Mouse (Mus musculus) erythroblast, embryonic 14.5 days (primary cell): ENCODE measurements around the gene St6galnac3.

Experiments used
- GATA1 ChIP-seq: IDR thresholded peaks from 2 replicates; pipeline ENCODE4 v1.6.1; 2012; ENCODE audit warnings: low read length, inconsistent platforms, mixed read lengths
- TAL1 ChIP-seq: IDR thresholded peaks from 3 replicates; pipeline ENCODE4 v1.6.1; 2012; ENCODE audit warnings: low read length, inconsistent platforms, mixed read lengths

DNA sequence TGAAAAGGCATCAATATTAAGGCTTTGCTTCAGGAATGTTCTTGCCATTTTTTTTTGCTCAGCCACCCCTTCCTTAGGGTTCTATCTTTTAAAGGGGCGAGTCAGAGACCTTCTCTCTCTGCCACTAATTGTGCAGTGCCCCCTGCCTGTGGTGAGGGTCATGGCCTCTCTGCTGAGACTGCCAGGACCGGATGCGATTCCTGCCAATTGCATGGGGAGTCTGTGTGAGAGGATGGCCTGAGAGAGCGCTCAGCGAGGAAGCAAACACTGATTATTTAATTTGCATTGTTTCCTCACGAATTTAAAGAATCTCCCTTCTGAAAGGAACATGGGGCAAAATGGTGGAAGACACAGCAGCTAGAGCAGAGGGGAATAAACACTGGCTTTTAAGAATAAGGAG is 548.6 kb downstream of the St6galnac3 start:
- TF ChIP-seq TAL1: no peak
- TF ChIP-seq GATA1: no peak
